Mouse (Mus musculus) ovary, adult 18-20 months (tissue): Measurements from ENCODE around the gene Cfap43.

Experiments
- DNase-seq: peaks from one replicate; pipeline ENCODE4 v3.0.0; 2022; ENCODE audit warnings: low spot score, mixed read lengths

Gene Cfap43

GRCm38 (mm10) chr19:47919126-47919965 is at the start of gene Cfap43, which contains the start of gene Itprip:
TSS of gene Cfap43 (minus strand) at chr19:47919287.
TSS of gene Itprip (minus strand) at chr19:47919299.
- DNase-seq, result peak; percentile 70

- no peak for DNase-seq
Measured at GRCm38 (mm10) chr19:47958181-47958580, 39.1 kb upstream of the Cfap43 start.

GRCm38 (mm10) chr19:47953169-47953568 is 34.1 kb upstream of the Cfap43 start:
- no peak for DNase-seq

DNA sequence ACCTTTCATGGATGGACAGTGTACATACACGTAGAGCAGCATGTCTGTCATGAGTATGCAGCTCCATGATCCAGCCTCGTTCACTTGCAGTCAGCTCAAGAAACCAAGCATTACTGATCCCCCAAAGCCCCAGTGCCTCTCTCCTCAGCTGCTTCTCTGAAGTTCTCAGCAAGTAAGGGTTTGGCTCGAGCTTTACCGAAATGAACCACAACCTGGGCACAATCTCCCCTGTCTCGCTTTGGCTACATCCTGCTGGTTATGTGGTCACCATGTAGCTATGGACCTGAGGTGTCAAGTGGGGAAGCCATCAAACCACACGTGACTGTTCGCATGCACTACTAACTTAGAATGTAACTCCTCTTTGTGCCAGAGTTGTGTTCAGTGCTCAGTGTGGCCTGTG is 31.9 kb upstream of the Cfap43 start:
- DNase-seq, result no peak

- no peak for DNase-seq
Measured at GRCm38 (mm10) chr19:47946821-47947465, 27.9 kb upstream of the Cfap43 start.

DNA sequence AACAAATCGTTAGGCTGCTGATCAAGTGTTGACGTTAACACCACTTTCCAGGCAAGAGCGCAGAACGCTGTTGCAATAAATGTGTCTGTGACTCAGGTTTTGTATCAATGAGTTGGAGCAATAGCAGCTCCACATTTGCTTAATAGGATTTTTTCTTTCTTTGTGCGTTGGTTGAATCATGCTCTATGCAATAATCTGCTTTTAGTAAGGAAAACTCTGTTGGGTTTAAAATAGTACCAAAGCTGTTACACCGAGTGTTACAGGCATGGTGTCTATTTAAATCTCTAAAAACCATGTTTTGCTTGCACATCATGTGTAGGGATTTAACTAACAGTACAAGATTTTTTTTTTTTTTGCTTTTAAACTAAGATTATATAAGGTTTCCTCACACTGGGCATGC is 20.3 kb upstream of the Cfap43 start:
- no peak for DNase-seq

- DNase-seq, result peak; percentile 39
Measured at GRCm38 (mm10) chr19:47937443-47938406, 18.6 kb upstream of the Cfap43 start, which contains the start of gene Cfap58. TSS of gene Cfap58 (plus strand) at chr19:47937675.

DNA sequence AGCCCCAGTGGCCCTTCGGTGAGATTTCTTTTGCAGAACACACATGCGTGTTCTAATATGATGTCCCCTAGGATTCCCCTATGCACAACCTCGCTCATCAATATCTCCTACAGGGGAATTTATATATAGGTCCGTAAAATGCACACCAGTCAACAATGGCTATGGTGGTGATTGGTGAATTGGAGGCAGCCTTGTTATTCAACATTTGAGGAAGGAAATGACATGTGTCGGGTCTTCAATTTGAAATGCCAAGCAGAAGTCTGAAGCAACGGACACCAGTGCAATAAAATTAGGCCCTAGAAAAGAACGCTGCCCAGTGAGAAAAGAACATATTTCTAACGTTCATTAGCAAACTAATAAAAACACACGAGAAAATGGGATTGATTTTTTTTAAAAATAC is 17.9 kb upstream of the Cfap43 start:
- DNase-seq, result no peak

DNA sequence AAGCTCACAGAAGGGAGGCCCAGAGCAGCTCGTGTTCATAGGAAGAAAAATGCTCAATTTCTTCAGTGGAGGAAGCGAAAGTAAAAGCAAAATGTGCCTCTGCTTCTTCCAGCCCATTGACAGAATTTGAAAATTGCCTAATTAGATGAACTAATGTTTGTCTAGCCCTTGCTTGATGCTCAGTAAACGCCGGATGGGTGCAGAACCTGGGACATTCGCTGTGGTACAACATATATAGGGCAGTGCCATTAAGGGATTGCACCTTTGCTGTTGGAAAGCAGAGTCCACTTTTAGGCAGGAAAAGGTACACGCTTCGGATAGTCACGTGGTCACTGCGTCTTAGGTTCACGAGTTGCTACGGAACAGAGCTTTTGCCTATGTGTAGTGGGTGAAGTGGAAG is 17.4 kb upstream of the Cfap43 start:
- no peak for DNase-seq

GRCm38 (mm10) chr19:47935530-47935929 is 16.4 kb upstream of the Cfap43 start:
- no peak for DNase-seq

- no peak for DNase-seq
Measured at GRCm38 (mm10) chr19:47934636-47935238, 15.7 kb upstream of the Cfap43 start.

- DNase-seq, result no peak
Measured at GRCm38 (mm10) chr19:47934146-47934545, 15.1 kb upstream of the Cfap43 start.

DNA sequence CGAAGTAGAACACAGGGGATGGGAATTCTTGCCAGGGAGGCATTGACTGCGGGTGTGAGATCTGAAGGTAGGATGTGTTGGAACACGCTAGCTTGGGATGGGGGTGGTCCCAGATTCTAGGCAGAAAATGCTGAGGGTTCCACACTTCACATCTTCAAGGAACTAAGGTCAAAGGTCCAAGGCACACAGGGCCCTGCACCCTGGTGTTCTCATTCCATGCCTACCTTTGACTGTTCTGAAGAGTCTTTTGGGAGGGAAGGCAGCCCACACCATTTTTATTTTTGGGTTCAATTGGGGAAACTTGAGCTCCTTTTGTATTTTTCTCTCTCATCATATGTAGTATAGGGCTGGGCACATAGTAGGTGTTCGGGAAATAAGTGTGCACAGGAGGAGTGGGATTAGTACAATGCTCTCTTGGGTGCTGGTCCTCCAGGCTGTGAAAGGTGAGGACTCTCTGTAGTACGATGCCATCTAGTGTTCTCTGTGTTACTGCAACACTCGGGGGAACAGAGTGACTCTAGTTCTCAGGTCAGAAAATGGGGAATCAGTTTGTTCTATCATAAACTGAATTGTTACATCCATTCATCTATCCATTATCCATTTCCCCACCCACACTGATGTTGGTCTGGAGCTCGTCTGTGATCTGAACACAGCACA is 13.0 kb upstream of the Cfap43 start:
- DNase-seq, result no peak

DNA sequence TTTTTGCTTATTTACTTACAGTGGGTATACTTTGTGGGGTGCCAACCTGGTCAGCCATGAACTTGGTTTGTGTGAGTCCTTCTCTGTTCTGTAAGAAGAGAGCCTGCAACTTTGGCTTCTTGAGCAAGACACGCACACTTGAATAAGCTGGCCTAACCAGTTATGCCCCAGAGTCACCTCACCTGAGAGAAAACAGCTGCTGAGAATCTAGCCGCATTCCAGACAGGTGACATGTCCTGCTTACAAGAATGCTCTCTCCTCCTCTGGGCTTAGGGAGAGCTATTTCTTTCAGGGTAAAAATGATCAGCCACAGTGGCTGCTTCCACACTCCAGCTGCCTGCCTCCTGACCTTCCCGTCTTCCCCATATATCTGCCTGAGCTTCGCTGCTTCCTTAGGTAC is 10.0 kb upstream of the Cfap43 start:
- no peak for DNase-seq

- no peak for DNase-seq
Measured at GRCm38 (mm10) chr19:47927032-47927431, 7.9 kb upstream of the Cfap43 start.

DNA sequence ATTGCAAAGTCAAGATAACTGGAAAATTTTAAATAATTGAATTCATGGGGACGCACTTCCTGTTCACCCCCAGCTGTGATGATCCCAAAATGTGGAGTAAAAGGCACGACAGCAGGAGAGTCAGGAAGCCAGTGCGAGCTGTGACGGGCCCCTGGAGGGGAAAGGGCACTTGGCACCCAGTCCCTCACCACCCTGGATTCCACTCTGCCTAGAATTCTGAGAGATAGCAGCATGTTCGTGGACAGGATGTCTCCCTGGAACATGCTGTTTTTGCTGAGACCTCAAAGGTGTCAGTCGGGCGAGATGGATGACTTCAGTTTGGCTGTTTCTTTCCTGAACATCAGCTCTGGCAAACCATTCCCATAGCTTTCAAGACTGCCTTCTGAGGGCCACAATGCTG is 6.7 kb upstream of the Cfap43 start:
- DNase-seq, result no peak

- no peak for DNase-seq
Measured at GRCm38 (mm10) chr19:47919966-47920375, 884 bp upstream of the Cfap43 start.

GRCm38 (mm10) chr19:47918455-47919101 is 509 bp downstream of the Cfap43 start:
- DNase-seq, result no peak

DNA sequence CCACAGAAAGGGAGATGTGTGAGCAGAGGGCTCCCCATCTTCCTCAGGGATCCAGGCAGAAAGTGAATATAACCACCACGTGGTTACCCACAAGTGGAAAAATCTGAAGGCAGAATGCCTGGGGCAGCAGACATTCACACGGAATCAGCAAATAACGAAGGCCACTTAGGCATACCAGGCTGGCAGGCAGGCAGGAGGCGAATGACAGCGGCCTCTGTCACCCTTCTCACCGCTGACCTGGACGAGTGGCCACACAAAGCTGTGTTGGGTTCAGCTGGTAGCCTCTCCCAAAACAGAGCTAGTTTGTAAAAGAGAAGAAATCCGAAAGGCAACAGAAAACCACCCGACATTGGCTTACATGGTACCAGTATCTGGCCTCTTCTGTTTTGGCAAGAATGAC is 1.1 kb downstream of the Cfap43 start:
- DNase-seq, result no peak

- no peak for DNase-seq
Measured at GRCm38 (mm10) chr19:47917396-47917795, 1.7 kb downstream of the Cfap43 start.

GRCm38 (mm10) chr19:47915251-47915650 is 3.8 kb downstream of the Cfap43 start:
- DNase-seq, result no peak
